Mouse (Mus musculus) bone marrow, adult 2 months (tissue): ENCODE measurements around the gene Chrnb4.

Source experiments
- CTCF ChIP-seq: fragments of 200-500 bp; IDR thresholded peaks from 2 replicates; pipeline ENCODE4 v1.5.1; 2011; ENCODE audit warnings: low read length, control low read depth; ENCODE audit not compliant: control insufficient read depth, insufficient read depth
- POLR2A ChIP-seq: fragments of 200-500 bp; IDR thresholded peaks from 2 replicates; pipeline ENCODE4 v1.6.1; 2011; ENCODE audit warnings: low read depth, mild to moderate bottlenecking, control low read depth, low read length, borderline replicate concordance; ENCODE audit not compliant: control insufficient read depth

DNA sequence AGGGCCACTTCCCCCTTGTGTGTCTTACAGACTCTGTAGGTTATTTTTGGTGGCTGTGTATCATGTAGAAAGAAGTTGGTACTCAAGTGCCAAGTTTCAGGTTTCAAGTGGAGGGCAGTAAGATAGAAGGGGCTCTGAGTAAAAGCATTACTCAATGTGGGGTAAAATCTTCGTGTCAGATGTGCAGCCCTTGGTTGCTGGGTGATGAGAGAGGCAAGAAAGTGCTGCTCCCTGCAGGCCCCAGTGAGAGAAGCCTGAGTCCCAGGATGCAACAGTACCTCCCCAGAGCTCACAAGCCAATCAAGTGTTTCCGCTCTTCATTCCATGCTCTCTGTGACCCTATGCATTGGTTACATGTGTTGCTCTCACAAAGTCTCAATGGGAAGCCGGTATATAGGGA, 47.5 kb upstream of the Chrnb4 start:
- TF ChIP-seq CTCF (no peak), POLR2A (no peak)
